Mouse (Mus musculus) testis, adult 2 months (tissue): ENCODE measurements around the gene Umad1.

Experiments
- CTCF ChIP-seq: fragments of 200-500 bp; IDR thresholded peaks from 2 replicates; pipeline ENCODE4 v1.5.1; 2012; ENCODE audit warnings: low read depth, mild to moderate bottlenecking, inconsistent platforms, low read length, moderate library complexity; ENCODE audit not compliant: control insufficient read depth, insufficient read depth, insufficient replicate concordance
- POLR2A ChIP-seq: fragments of 200-500 bp; IDR thresholded peaks from 2 replicates; pipeline ENCODE4 v1.6.1; 2012; ENCODE audit warnings: low read depth, mild to moderate bottlenecking, inconsistent platforms, low read length, moderate library complexity; ENCODE audit not compliant: control insufficient read depth

DNA sequence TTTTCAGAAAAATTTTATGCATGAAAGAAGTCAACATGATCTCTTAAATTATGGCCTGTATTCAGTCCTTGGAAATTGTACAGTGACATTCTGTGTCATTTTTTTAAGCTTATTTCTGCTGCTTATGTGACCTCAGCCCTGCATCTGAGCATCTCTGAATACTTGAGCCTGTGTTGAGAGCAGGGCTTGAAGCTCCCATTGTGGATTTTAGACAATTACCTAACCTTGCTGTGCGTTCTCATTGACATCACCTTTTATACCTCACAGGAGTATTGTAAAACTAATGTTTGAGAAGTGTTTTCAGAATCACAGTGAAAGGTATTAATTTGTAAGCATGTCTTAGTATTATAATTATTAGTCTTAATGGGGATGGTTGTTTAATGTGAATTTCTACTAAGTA is 140.6 kb downstream of the Umad1 start:
- TF ChIP-seq CTCF (no peak), POLR2A (no peak)
